Mouse (Mus musculus) cerebellum, postnatal 36 days (tissue): Measurements from ENCODE around the gene Tph2.

Source experiments
- DNase-seq, 2 experiments: peaks; one replicate each; pipeline ENCODE4 v3.0.0; 2021 to 2022; ENCODE audit warnings: mixed read lengths in 2 of 2

The Tph2 gene

GRCm38 (mm10) chr10:115127907-115128306 lies 56.9 kb downstream of the Tph2 start:
- DNase-seq = no peak

GRCm38 (mm10) chr10:115125550-115125949 lies 59.3 kb downstream of the Tph2 start:
- DNase-seq = no peak

GRCm38 (mm10) chr10:115125027-115125426 lies 59.8 kb downstream of the Tph2 start:
- DNase-seq = no peak

GRCm38 (mm10) chr10:115107666-115108540 lies 76.9 kb downstream of the Tph2 start:
- no peak for DNase-seq

GRCm38 (mm10) chr10:115104175-115104574 lies 80.6 kb downstream of the Tph2 start:
- no peak for DNase-seq

GRCm38 (mm10) chr10:115099890-115100580 lies 84.8 kb downstream of the Tph2 start:
- peak; percentile 57 to 58 for DNase-seq

GRCm38 (mm10) chr10:115097163-115097562 lies 87.7 kb downstream of the Tph2 start:
- DNase-seq = peak; percentile 66 to 90

GRCm38 (mm10) chr10:115096191-115096590 lies 88.6 kb downstream of the Tph2 start:
- peak in 1 of 2 experiments; percentile 12 for DNase-seq

- DNase-seq = no peak
Measured at GRCm38 (mm10) chr10:115078232-115078631, 106.6 kb downstream of the Tph2 start.

GRCm38 (mm10) chr10:115069123-115069911 lies 115.5 kb downstream of the Tph2 start:
- no peak for DNase-seq

GRCm38 (mm10) chr10:115063936-115064335 lies 120.9 kb downstream of the Tph2 start:
- no peak for DNase-seq

- DNase-seq = no peak
Measured at GRCm38 (mm10) chr10:115061498-115061897, 123.3 kb downstream of the Tph2 start.

- no peak for DNase-seq
Measured at GRCm38 (mm10) chr10:115060759-115061158, 124.1 kb downstream of the Tph2 start.

GRCm38 (mm10) chr10:115051602-115052001 lies 133.2 kb downstream of the Tph2 start:
- peak; percentile 57 for DNase-seq

- peak; percentile 33 to 48 for DNase-seq
Measured at GRCm38 (mm10) chr10:115050674-115051073, 134.1 kb downstream of the Tph2 start.

- DNase-seq = peak; percentile 56 to 61
Measured at GRCm38 (mm10) chr10:115050178-115050577, 134.6 kb downstream of the Tph2 start.

GRCm38 (mm10) chr10:115048565-115048964 lies 136.3 kb downstream of the Tph2 start:
- no peak for DNase-seq

GRCm38 (mm10) chr10:115035748-115036147 lies 149.1 kb downstream of the Tph2 start:
- no peak for DNase-seq
